Mouse (Mus musculus) central nervous system, embryonic 18 days (tissue): ENCODE data around the gene Ltf. TPM values are rescaled to one million over a fixed set of nuclear protein-coding genes. Genes with fewer than 3 reads are reported as not detected.

Experiments used
- polyA plus RNA-seq: library from polyadenylated mRNA; depleted of rRNA; stranded (reverse); fragments of >200 nt; gene quantifications from 2 replicates; pipeline ENCODE4 v1.2.3, GENCODE M21; 2012; rRNA removed

The Ltf gene
- polyA plus RNA-seq: 0.26 and 0.92 TPM in 2 replicates

DNA sequence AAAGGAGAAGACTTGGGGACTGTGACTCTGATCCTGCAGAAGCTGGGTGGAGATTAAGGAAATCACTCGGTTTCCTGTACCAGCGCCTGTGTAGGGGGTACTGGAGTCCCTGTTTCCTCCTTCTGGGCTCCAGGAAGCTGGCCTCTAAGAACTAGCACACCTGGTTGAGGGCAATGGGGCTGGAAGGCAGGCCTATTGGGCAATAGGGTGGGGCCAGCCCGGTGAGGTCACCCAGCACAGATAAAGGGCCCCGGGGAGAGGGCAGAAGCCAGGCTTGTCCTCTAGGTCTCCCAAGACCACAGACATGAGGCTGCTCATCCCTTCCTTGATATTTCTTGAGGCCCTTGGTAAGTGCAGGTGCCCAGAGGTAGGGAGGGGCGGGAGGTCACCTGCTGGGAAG is at the start of gene Ltf:
Gene Ltf (plus strand): TSS at position 250 of the 400 bp plus-strand sequence.

DNA sequence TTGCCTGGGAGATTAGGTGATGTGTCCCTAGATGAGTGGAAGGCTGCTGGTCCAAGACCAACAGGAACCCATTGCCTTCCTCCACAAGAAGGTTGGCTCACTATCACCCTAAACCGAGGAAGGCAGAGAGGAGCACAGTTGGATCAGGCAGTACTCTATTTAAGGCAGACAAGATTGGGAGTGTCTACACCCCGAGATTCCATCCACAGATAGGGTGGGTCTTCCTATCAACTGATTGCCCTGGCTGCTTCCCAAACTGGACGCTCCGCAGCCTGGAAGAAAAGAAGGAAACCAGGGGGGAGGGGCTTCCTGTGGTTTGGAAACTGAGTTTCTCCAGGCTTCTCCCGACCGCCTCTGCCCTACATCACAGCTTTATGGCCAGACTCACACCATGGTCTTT is 28.9 kb upstream of the Ltf start, which contains the start of gene Rtp3:
Gene Rtp3 (minus strand): TSS at position 380 of the 400 bp plus-strand sequence.

GRCm38 (mm10) chr9:111056798-111057543 is 37.9 kb downstream of the Ltf start, which contains the start of gene Ccrl2:
Gene Ccrl2 (minus strand): TSS chr9:111057519.

Other genes starting within 250 kb of the Ltf start
- gene Prss42, start 221.1 kb upstream of the Ltf start, polyA plus RNA-seq: not detected in 2 replicates
- gene Prss44, start 205.3 kb upstream of the Ltf start, polyA plus RNA-seq: not detected in 2 replicates
- 0.03 TPM in 1 of 2 replicates, not detected in the other for gene Prss43, start 192.6 kb upstream of the Ltf start, polyA plus RNA-seq
- 0.14 TPM in 1 of 2 replicates, not detected in the other for gene Prss45, start 184.7 kb upstream of the Ltf start, polyA plus RNA-seq
- gene Prss46, start 174.8 kb upstream of the Ltf start, polyA plus RNA-seq: 0.07 TPM in 1 of 2 replicates, not detected in the other
- gene Prss50, start 161.3 kb upstream of the Ltf start, polyA plus RNA-seq: 0.18 and 0.27 TPM in 2 replicates
- gene Als2cl, start 139.4 kb upstream of the Ltf start, polyA plus RNA-seq: 4.0 and 5.5 TPM in 2 replicates
- gene Tmie, start 139.2 kb upstream of the Ltf start, polyA plus RNA-seq: 3.4 and 4.6 TPM in 2 replicates
- gene Fam240a, start 102.4 kb upstream of the Ltf start, polyA plus RNA-seq: not detected in 2 replicates
- gene Tdgf1, start 73.1 kb upstream of the Ltf start, polyA plus RNA-seq: 0.06 and 0.17 TPM in 2 replicates
- 0.26 and 0.39 TPM in 2 replicates for gene Lrrc2, start 67.7 kb upstream of the Ltf start, polyA plus RNA-seq
- gene Rtp3, start 28.7 kb upstream of the Ltf start, polyA plus RNA-seq: 0.20 TPM in 1 of 2 replicates, not detected in the other
- gene Ccrl2, start 38.2 kb downstream of the Ltf start, polyA plus RNA-seq: 0.84 and 1.0 TPM in 2 replicates
- 44.5 and 49.4 TPM in 2 replicates for gene Lrrfip2, start 98.3 kb downstream of the Ltf start, polyA plus RNA-seq